Mouse (Mus musculus) testis, adult 2 months (tissue): Measurements from ENCODE around the gene Pom121. TPM values are rescaled to one million over a fixed set of nuclear protein-coding genes. Genes with fewer than 3 reads are reported as not detected.

ENCODE experiments used
- H3K27ac ChIP-seq: fragments of 200-500 bp; 2 replicates; pipeline ENCODE4 v1.5.1; 2012; ENCODE audit warnings: low read depth, low read length; ENCODE audit not compliant: control insufficient read depth, insufficient read depth
- H3K27me3 ChIP-seq: fragments of 200-500 bp; 2 replicates; pipeline ENCODE4 v1.6.1; 2012; ENCODE audit warnings: mild to moderate bottlenecking, low read length, moderate library complexity; ENCODE audit not compliant: control insufficient read depth, insufficient read depth
- H3K36me3 ChIP-seq: fragments of 200-500 bp; 2 replicates; pipeline ENCODE4 v1.6.1; 2012; ENCODE audit warnings: mild to moderate bottlenecking, low read length; ENCODE audit not compliant: control insufficient read depth, insufficient read depth
- H3K4me1 ChIP-seq: fragments of 200-500 bp; 2 replicates; pipeline ENCODE4 v1.6.1; 2012; ENCODE audit warnings: low read length; ENCODE audit not compliant: control insufficient read depth, insufficient read depth
- H3K4me3 ChIP-seq: fragments of 200-500 bp; 2 replicates; pipeline ENCODE4 v1.5.1; 2012; ENCODE audit warnings: low read depth, mild to moderate bottlenecking, low read length, moderate library complexity, mixed read lengths; ENCODE audit not compliant: control insufficient read depth
- CTCF ChIP-seq: fragments of 200-500 bp; IDR thresholded peaks from 2 replicates; pipeline ENCODE4 v1.5.1; 2012; ENCODE audit warnings: low read depth, mild to moderate bottlenecking, inconsistent platforms, low read length, moderate library complexity; ENCODE audit not compliant: control insufficient read depth, insufficient read depth, insufficient replicate concordance
- POLR2A ChIP-seq: fragments of 200-500 bp; IDR thresholded peaks from 2 replicates; pipeline ENCODE4 v1.6.1; 2012; ENCODE audit warnings: low read depth, mild to moderate bottlenecking, inconsistent platforms, low read length, moderate library complexity; ENCODE audit not compliant: control insufficient read depth
- polyA plus RNA-seq: library from polyadenylated mRNA; depleted of rRNA; stranded (reverse); fragments of >200 nt; gene quantifications from 2 replicates; pipeline ENCODE4 v1.2.3, GENCODE M21; 2012

The Pom121 gene
- polyA plus RNA-seq, 1 experiment: 107 TPM

DNA sequence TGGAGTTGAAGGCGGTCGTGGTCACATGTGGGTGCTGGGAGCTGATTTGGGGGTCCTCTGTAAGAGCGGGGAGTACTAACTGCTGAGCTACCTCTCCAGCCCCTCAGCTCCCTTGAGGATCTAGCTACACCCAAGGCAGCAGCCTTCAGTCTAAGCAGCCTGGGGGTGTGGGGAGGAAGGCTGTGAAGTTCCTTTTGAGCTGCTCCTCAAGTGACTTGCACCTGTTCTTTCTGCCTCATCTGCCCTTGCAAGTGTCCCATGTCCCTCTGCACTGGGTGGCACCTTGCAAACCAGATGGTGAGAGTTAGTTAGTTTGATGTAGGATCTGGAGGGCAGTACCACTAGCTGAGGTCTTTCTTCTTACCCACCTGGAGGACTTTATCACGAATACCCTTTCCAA, 13.8 kb upstream of the Pom121 start:
- Histone ChIP-seq H3K27ac (no peak overlapping the region), H3K27me3 (no peaks in the 10 kb centered on the region), H3K4me3 (no peak overlapping the region), H3K4me1 (peaks cover 2% of the 10 kb centered on the region; the same call in 1 of the 2 replicates), H3K36me3 (peaks cover 5% of the 10 kb centered on the region)
- TF ChIP-seq POLR2A (no peak), CTCF (no peak)

DNA sequence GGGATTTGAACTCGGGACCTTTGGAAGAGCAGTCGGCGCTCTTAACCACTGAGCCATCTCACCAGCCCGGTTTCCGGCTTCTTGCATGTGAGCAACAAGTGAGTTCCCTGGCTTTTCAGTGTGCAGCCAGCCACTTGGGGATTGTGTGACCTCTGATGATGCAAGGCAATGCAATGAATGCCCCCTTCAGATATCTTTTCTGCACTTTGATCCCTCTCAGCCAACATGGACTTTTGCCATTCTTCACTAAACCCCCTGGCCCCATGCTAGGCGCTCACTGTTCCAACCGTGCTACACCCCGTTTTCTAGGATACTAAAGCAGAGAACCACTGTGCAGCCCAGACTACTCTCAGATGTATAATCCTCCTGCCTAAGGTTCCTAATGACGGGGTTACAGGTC, 11.1 kb upstream of the Pom121 start:
- peaks cover 5% of the 10 kb centered on the region for H3K36me3 ChIP-seq
- no peaks in the 10 kb centered on the region for H3K27me3 ChIP-seq
- TF ChIP-seq CTCF (no peak), POLR2A (no peak)
- no peak overlapping the region for H3K27ac ChIP-seq
- H3K4me1 ChIP-seq: peaks cover 2% of the 10 kb centered on the region; the same call in 1 of the 2 replicates
- H3K4me3 ChIP-seq: peak overlapping the region; percentile 90

DNA sequence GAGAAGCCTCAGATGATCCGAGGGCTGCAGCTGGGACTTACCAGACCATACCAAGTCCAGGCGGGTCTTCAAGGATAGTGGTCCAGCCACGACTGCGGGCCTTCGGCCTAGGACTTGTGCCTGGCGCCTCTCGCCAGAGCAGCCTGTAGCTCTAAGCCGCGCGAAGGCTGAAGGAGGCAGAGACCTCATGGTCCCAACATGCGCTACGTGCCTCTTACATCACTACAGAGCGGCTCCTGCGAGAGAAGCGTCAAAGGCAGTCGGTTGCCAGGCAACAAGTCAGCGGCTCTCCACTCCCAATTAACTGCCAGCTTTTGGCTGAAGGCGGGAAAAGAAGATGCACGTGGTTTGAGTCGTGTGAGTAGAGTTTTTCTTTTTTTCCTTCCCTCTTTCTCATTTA, 10.3 kb upstream of the Pom121 start:
- Histone ChIP-seq H3K27me3 (no peaks in the 10 kb centered on the region), H3K27ac (peak overlapping the region; percentile 69), H3K36me3 (peaks cover 1% of the 10 kb centered on the region), H3K4me1 (peaks cover 2% of the 10 kb centered on the region; the same call in 1 of the 2 replicates), H3K4me3 (peak overlapping the region; percentile 80)
- TF ChIP-seq CTCF: no peak
- TF ChIP-seq POLR2A: peak; percentile 92

DNA sequence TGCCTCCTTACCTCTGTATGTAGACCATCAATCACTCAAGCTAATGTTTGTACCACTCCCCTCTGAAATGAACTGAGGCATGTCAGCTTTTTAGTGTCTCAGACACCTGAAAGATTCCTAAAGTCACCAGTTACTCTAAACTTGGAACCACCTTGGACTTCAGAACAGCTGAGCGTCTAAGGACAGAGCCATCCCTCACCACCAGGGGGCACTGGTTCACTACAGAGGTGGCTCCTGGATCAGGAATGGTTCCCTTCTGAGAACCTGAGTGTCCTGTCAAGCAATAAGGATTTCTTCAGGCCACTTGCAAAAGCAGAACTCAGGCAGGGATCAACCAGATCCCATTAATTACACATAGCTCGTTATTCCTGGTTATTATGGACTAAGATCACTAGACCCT, 5.9 kb upstream of the Pom121 start:
- H3K27me3 ChIP-seq: no peaks in the 10 kb centered on the region
- no peak for TF ChIP-seq POLR2A
- TF ChIP-seq CTCF: peak; percentile 83; the same call in 1 of the 2 replicates
- peaks cover 2% of the 10 kb centered on the region for H3K4me1 ChIP-seq
- peak overlapping the region; percentile 14; the same call in 1 of the 2 replicates for H3K4me3 ChIP-seq
- H3K36me3 ChIP-seq: no peaks in the 10 kb centered on the region
- H3K27ac ChIP-seq: peak overlapping the region; percentile 56; the same call in 1 of the 2 replicates

DNA sequence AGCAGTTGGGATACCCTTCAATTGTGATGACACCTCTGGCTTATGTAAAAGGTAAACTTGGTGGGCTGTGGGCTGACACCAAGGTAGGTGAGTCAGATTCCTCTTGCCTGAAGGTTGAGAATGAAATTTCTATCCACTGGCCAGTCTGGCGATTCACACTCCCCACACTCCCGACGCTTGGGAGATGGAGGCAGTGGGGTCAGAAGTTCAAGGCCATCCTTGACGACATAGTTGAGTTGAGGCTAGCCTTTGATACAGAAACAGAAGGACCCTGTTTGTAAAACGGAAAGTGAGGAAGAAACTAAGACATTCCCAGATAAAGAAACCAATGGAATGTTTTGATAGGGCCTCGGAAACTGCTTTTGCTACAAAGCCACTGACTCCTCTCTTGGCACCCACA, 5.0 kb upstream of the Pom121 start:
- H3K4me3 ChIP-seq: no peak overlapping the region; the same call in 1 of the 2 replicates
- H3K4me1 ChIP-seq: peaks cover 4% of the 10 kb centered on the region
- no peaks in the 10 kb centered on the region for H3K36me3 ChIP-seq
- peak overlapping the region; percentile 52 for H3K27ac ChIP-seq
- no peaks in the 10 kb centered on the region for H3K27me3 ChIP-seq
- no peak; the same call in 1 of the 2 replicates for TF ChIP-seq POLR2A
- TF ChIP-seq CTCF: no peak

DNA sequence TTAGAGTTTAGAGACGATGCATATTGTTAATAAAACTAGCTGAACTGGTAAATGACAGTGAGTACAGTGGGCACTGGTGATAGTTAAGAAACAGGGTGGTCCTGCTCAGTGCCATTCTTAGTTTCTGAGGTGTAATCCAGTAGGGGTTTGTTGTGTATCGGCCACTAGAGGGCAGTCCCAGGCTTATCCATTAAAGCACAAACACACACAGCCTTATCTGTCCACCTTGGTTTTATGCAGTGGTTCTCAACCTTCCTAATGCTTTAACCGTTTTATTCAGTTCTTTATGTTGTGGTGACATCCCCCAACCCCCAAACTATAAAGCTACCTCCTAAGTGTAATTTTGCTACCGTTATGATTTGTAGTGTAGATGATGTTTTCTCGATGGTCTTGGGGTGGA, 1.5 kb upstream of the Pom121 start:
- H3K36me3 ChIP-seq: peaks cover 3% of the 10 kb centered on the region; the same call in 1 of the 2 replicates

DNA sequence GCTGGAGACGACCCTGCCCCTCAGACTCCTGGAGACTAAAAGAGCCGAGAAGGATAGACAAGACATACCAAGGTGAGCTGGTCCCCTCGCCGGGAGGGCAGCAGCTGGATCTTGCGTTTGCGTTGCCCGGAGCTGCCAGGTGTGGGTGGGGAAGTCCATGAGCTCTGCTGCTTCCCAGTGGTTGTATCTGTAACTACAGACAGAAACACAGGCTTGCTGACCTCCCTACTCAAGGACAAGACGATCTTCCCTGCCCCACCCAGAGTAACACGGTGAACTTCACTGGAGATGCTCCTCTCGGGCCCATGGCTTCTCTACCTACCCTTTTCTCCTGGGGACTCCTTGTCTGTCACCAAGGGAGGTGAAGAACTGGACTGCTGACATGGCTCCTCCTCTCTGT, 10.6 kb downstream of the Pom121 start:
- TF ChIP-seq POLR2A (no peak), CTCF (peak; percentile 13; the same call in 1 of the 2 replicates)
- Histone ChIP-seq H3K27ac (no peak overlapping the region), H3K4me1 (no peaks in the 10 kb centered on the region), H3K36me3 (peaks cover 1% of the 10 kb centered on the region), H3K4me3 (no peak overlapping the region), H3K27me3 (no peaks in the 10 kb centered on the region)

More for the DNA sequence above, 1.5 kb upstream of the Pom121 start:
- no peaks in the 10 kb centered on the region for H3K27me3 ChIP-seq
- peak overlapping the region; percentile 99; the same call in 1 of the 2 replicates for H3K4me3 ChIP-seq
- no peak for TF ChIP-seq POLR2A
- TF ChIP-seq CTCF: peak; percentile 20; the same call in 1 of the 2 replicates
- H3K27ac ChIP-seq: no peak overlapping the region
- peaks cover 2% of the 10 kb centered on the region for H3K4me1 ChIP-seq
